Mouse (Mus musculus) stomach, embryonic 14.5 days (tissue): ENCODE results near the gene Sqstm1. TPM values are rescaled to one million over a fixed set of nuclear protein-coding genes. Genes with fewer than 3 reads are reported as not detected.
A peak's percentile ranks its signal among the peaks of the same experiment; 100 is the strongest.

Experiments used
- ATAC-seq: fragments of 200-750 bp; cut with Nextera tagmentation; 2 replicates; pipeline ENCODE4 v1.8.0; 2017; ENCODE audit warnings: low read depth, moderate TSS enrichment; ENCODE audit not compliant: insufficient number of reproducible peaks, insufficient read depth, low FRiP score
- H3K27ac ChIP-seq: fragments of 300-500 bp; sonication (generic); 2 replicates; pipeline ENCODE4 v1.5.1; 2014; ENCODE audit warnings: mild to moderate bottlenecking, low read length, moderate library complexity, mixed read lengths
- H3K27me3 ChIP-seq: fragments of 300-500 bp; sonication (generic); 2 replicates; pipeline ENCODE4 v1.6.1; 2014; ENCODE audit warnings: low read length, control low read depth, mixed read lengths; ENCODE audit not compliant: control insufficient read depth, insufficient read depth
- H3K36me3 ChIP-seq: fragments of 300-500 bp; sonication (generic); 2 replicates; pipeline ENCODE4 v1.6.1; 2014; ENCODE audit warnings: mild to moderate bottlenecking, control low read depth, low read length, moderate library complexity, mixed read lengths; ENCODE audit not compliant: control insufficient read depth, insufficient read depth
- H3K4me1 ChIP-seq: fragments of 300-500 bp; sonication (generic); 2 replicates; pipeline ENCODE4 v1.6.1; 2014; ENCODE audit warnings: low read length, control low read depth, mixed read lengths; ENCODE audit not compliant: control insufficient read depth, insufficient read depth
- H3K4me2 ChIP-seq: fragments of 300-500 bp; sonication (generic); replicated peaks from 2 replicates; pipeline ENCODE4 v1.6.1; 2014; ENCODE audit warnings: low read depth, low read length, control low read depth
- H3K4me3 ChIP-seq: fragments of 300-500 bp; sonication (generic); 2 replicates; pipeline ENCODE4 v1.5.1; 2014; ENCODE audit warnings: low read depth, low read length, control low read depth
- H3K9ac ChIP-seq: fragments of 300-500 bp; sonication (generic); replicated peaks from 2 replicates; pipeline ENCODE4 v1.6.1; 2014; ENCODE audit warnings: low read depth, mild to moderate bottlenecking, control low read depth, low read length, moderate library complexity, mixed read lengths
- H3K9me3 ChIP-seq: fragments of 300-500 bp; sonication (generic); 2 replicates; pipeline ENCODE4 v1.6.1; 2016; ENCODE audit warnings: low read depth, low read length, control low read depth; ENCODE audit not compliant: control insufficient read depth
- WGBS: fragments of 180-500 bp; shearing (Covaris S2); extraction: QIAGEN DNeasy Blood & Tissue Kit; methylation state at CpG from one replicate; pipeline ENCODE4 v1.1.7; 2014; 5-methylcytosine and 5-hydroxymethylcytosine counted together
- polyA plus RNA-seq: library from polyadenylated mRNA; unstranded; fragments of >200 nt; fragmentation: Nextera tagmentation; extraction: Ambion mirVana; gene quantifications from 2 replicates; pipeline ENCODE4 v1.2.1, GENCODE M21; 2014

Sqstm1 gene
- polyA plus RNA-seq, 1 experiment from 2014 or later: 173 TPM

GRCm38 (mm10) chr11:50217811-50218210, 7.2 kb upstream of the Sqstm1 start:
- no peaks in the 10 kb centered on the region for H3K9me3 ChIP-seq
- H3K27me3 ChIP-seq: no peaks in the 10 kb centered on the region
- no peaks in the 10 kb centered on the region for H3K36me3 ChIP-seq
- 56% methylated on average over 4 of the region's 4 CpGs for WGBS
- H3K4me3 ChIP-seq: no peak overlapping the region
- peaks cover 13% of the 10 kb centered on the region; the same call in 1 of the 2 replicates for H3K4me1 ChIP-seq
- H3K27ac ChIP-seq: no peak overlapping the region
- H3K9ac ChIP-seq: no peak overlapping the region
- no peak for ATAC-seq
- no peak overlapping the region for H3K4me2 ChIP-seq

- 64% methylated on average over 4 of the region's 4 CpGs for WGBS
- H3K36me3 ChIP-seq: no peaks in the 10 kb centered on the region
- H3K4me3 ChIP-seq: no peak overlapping the region
- peaks cover 16% of the 10 kb centered on the region; the same call in 1 of the 2 replicates for H3K4me1 ChIP-seq
- H3K4me2 ChIP-seq: no peak overlapping the region
- no peak overlapping the region for H3K9ac ChIP-seq
- H3K9me3 ChIP-seq: no peaks in the 10 kb centered on the region
- ATAC-seq: no peak
- no peaks in the 10 kb centered on the region for H3K27me3 ChIP-seq
- no peak overlapping the region for H3K27ac ChIP-seq
Measured at GRCm38 (mm10) chr11:50216724-50217366, 6.2 kb upstream of the Sqstm1 start.

- no peak for ATAC-seq
- Histone ChIP-seq H3K4me3 (no peak overlapping the region), H3K36me3 (no peaks in the 10 kb centered on the region), H3K4me1 (peaks cover 21% of the 10 kb centered on the region), H3K4me2 (no peak overlapping the region), H3K27me3 (no peaks in the 10 kb centered on the region), H3K9me3 (no peaks in the 10 kb centered on the region), H3K9ac (no peak overlapping the region), H3K27ac (no peak overlapping the region)
- 17% methylated on average over 9 of the region's 9 CpGs for WGBS
Measured at GRCm38 (mm10) chr11:50215633-50216032, 5.0 kb upstream of the Sqstm1 start.

- Histone ChIP-seq H3K4me3 (no peak overlapping the region), H3K4me1 (peaks cover 21% of the 10 kb centered on the region), H3K4me2 (no peak overlapping the region), H3K9me3 (no peaks in the 10 kb centered on the region), H3K27ac (no peak overlapping the region), H3K27me3 (no peaks in the 10 kb centered on the region), H3K36me3 (no peaks in the 10 kb centered on the region), H3K9ac (no peak overlapping the region)
- ATAC-seq: no peak
- WGBS: 90% methylated on average over 6 of the region's 6 CpGs
Measured at GRCm38 (mm10) chr11:50214631-50215030, 4.0 kb upstream of the Sqstm1 start.

- Histone ChIP-seq H3K27me3 (no peaks in the 10 kb centered on the region), H3K36me3 (no peaks in the 10 kb centered on the region), H3K4me1 (peaks cover 25% of the 10 kb centered on the region), H3K27ac (no peak overlapping the region), H3K4me3 (no peak overlapping the region), H3K4me2 (no peak overlapping the region), H3K9ac (no peak overlapping the region), H3K9me3 (no peaks in the 10 kb centered on the region)
- WGBS: 62% methylated on average over 11 of the region's 11 CpGs
- ATAC-seq: no peak
Measured at GRCm38 (mm10) chr11:50212848-50213758, 2.5 kb upstream of the Sqstm1 start.

- Histone ChIP-seq H3K27ac (no peak overlapping the region), H3K36me3 (peaks cover under 1% of the 10 kb centered on the region), H3K9ac (no peak overlapping the region), H3K4me2 (no peak overlapping the region), H3K4me3 (no peak overlapping the region), H3K9me3 (no peaks in the 10 kb centered on the region), H3K27me3 (no peaks in the 10 kb centered on the region), H3K4me1 (peaks cover 25% of the 10 kb centered on the region)
- ATAC-seq: no peak
- WGBS: 81% methylated on average over 3 of the region's 3 CpGs
Measured at GRCm38 (mm10) chr11:50212060-50212739, 1.6 kb upstream of the Sqstm1 start.

- H3K36me3 ChIP-seq: peaks cover 8% of the 10 kb centered on the region
- no peak for ATAC-seq
- H3K4me1 ChIP-seq: peaks cover 22% of the 10 kb centered on the region
- WGBS: 96% methylated on average over 3 of the region's 3 CpGs
- H3K9me3 ChIP-seq: no peaks in the 10 kb centered on the region
- peak overlapping the region; percentile 96 for H3K4me3 ChIP-seq
- no peak overlapping the region for H3K27ac ChIP-seq
- H3K4me2 ChIP-seq: peak overlapping the region; percentile 51
- H3K9ac ChIP-seq: no peak overlapping the region
- H3K27me3 ChIP-seq: no peaks in the 10 kb centered on the region
Measured at GRCm38 (mm10) chr11:50211322-50212059, 864 bp upstream of the Sqstm1 start.

GRCm38 (mm10) chr11:50210101-50210504, 524 bp downstream of the Sqstm1 start:
- ATAC-seq: peak; percentile 95
- Histone ChIP-seq H3K9ac (peak overlapping the region; percentile 97), H3K4me3 (peak overlapping the region; percentile 96), H3K27me3 (no peaks in the 10 kb centered on the region), H3K9me3 (no peaks in the 10 kb centered on the region), H3K36me3 (peaks cover 21% of the 10 kb centered on the region), H3K27ac (peak overlapping the region; percentile 99), H3K4me1 (peaks cover 14% of the 10 kb centered on the region; the same call in 1 of the 2 replicates), H3K4me2 (peak overlapping the region; percentile 51)
- WGBS: under 1% methylated on average over 24 of the region's 24 CpGs
